Mouse (Mus musculus): ENCODE measurements around the gene Rpp38.

The Rpp38 gene

DNA sequence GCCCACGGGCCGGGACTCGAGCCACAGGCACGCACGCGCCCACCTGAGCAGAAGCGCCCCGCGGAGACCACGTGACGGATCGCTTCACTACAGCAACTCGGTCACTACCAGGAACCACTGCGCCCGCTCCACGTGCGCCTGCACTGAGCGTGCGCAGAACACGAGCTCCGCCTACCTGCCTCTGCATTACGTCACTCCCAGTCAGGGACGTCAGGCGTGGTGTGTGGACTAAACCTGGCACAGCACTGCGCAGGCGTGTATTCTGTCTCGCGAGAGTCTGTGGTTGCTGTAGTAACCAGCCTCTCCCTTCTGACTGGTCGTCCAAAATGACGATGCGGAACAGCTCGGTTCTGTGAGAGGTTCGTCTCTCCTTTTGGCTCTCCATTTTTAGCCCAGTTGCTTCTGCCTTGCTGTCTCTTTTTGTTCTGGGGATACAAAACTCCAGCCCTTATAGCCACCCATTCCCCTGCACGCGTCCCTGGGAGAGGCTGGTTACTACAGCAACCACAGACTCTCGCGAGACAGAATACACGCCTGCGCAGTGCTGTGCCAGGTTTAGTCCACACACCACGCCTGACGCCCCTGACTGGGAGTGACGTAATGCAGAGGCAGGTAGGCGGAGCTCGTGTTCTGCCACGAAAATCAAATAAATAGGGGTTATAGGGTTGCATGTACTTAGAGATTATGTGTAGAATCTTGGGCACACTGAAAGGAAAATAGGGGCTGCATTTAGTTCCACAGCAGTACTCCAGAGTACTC lies at the start of gene Rpp38:
Gene Rpp38 (minus strand): TSS at position 160 of the 759 bp plus-strand sequence.
- DNase-seq (ENCODE audit: low spot score): peak; percentile 99

DNA sequence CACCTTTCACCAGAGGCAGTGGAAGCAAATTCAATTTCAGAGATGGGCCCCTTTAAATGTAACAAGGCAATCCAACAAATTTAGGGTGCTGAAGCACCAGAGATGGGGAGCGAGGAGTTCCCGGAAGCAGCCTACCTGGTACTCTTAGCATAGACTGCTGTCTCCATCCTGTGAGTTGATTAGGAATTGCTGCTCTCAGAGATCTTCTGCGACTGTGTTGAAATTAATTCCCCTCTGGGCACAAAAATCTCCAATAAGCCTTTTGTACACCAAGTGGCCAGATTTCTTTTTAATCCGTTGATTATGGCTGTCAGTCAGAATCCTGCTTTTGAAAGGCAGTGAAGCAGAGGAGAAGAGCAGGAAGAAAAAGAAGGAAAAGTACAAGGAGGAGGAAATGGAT lies 32.7 kb upstream of the Rpp38 start:
- DNase-seq (ENCODE audit: low spot score): no peak

DNA sequence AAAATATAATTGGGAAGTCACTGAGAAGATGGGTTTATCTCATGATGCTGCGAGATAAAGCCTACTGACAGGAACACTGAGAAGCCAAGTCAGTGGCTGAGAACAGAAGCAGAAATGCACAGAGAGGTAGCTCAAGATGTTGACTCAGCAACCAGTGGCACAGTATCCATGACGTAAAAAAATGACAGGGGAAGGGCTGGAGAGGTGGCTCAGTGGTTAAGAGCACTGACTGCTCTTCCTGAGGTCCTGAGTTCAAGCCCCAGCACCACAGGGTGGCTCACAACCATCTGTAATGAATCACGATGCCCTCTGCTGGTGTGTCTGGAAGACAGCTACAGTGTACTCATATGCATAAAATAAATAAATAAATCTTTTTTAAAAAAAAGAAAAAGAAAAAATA lies 28.6 kb upstream of the Rpp38 start:
- no peak for DNase-seq (ENCODE audit: low spot score)

DNA sequence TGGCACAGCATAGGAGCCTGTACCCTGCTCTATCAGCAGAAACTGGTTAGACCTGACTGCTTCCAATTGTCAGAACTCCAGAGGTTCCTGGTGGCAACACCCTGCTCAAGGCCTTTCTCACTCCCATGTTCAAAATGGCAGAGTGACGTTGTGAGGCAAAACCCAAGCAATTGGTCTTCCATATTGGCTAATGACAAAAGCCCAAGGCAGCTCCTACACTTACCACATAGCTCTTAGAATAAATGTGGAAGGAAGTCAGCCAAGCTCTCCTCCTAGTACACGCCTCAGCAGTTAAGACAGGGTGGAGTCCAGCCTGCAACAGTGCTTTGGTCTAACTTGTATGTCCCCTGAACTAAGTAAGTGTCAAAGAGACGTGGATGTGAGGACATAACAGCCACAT lies 25.4 kb upstream of the Rpp38 start:
- no peak for DNase-seq (ENCODE audit: low spot score)

DNA sequence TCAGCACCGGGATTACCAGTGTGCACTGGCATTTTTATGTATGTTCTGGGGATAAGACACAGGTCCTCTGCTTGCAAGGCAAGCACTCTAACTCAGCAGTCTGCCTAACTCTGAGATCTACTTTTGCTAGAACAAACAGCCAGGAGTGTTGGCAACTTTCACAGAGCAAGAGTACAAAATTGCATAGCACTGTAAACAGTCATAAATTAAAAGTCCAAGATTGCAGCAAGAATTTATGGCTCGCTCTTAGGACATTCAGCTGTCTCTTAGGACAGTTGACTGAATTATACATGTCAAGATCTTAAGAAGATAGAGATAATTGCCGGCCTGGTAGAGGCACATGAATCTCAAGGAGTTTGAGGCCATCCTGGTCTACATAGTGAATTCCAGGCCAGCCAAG lies 23.9 kb upstream of the Rpp38 start:
- no peak for DNase-seq (ENCODE audit: low spot score)

DNA sequence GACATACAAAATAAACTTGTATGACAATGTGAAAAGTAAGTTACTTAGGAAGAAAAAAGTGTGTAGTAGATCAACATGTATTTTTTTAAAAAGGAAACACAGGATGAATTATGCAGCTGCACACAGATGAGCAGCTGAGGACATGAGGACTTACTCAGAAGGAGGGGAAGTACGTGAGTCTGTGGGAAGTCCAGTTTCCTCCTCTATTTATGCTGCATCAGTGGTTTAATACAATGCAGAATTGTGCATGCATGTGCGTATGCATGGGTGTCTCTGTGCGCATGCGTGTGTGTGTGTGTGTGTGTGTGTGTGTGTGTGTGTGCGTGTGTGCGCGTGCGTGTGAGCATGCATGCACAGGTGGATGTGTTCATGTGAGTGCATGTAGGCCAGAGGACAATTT lies 23.4 kb upstream of the Rpp38 start:
- no peak for DNase-seq (ENCODE audit: low spot score)

DNA sequence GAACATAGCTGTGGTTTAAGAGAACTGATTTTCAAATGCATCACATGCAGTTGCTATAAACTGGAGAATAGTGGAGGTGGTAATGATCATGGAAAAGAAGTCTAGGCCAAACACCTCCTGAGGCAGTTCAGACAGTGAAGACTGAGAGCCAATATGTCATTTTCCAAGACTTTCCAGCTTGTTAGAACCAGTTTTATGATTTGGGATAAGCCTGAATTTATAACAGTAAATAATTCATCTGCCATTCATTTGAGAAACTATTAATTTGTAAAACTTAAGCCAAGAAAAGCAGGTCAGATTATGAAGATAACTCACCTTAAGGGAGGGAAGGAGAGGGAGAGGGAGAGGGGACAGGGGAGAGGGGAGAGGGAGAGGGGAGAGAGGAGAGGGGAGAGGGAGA lies 20.7 kb upstream of the Rpp38 start:
- DNase-seq (ENCODE audit: low spot score): no peak

DNA sequence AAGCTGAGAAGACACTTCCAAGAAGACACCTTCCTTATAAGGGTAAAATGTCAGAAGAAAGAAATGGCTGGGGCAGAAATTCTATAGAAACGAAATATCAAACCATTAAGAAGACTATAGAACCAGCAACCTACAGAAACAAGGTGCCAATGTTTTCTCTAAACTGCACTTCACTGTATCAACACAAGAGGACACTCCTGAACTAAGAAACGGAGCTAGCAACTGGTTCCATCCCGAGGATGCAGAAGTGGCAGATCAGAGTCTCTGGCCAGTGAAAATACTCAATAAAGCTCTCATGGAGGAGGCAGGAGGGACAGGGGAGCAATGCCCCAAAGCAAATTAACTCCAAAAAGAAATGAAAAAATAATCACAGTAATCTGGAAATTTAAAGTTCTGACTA lies 16.5 kb upstream of the Rpp38 start:
- no peak for DNase-seq (ENCODE audit: low spot score)

DNA sequence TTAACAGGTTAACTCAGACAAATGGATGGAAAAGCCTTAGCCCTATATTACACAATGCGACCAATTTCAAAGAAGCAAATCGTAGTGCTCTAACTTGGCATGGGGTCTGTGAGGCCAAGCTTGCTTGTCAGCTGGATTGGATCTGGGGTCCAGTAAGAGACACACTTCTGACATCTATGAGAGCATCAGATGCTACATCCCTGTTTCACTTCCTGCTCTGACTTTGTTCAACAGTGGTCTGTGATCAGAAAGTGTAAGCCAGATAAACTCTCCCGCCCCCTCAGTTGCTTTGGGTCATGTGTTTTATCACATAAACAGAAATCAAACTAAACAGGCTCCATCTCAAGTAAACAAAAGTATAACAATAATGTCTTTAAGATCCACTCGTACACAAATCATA lies 16.0 kb upstream of the Rpp38 start:
- DNase-seq (ENCODE audit: low spot score): no peak

DNA sequence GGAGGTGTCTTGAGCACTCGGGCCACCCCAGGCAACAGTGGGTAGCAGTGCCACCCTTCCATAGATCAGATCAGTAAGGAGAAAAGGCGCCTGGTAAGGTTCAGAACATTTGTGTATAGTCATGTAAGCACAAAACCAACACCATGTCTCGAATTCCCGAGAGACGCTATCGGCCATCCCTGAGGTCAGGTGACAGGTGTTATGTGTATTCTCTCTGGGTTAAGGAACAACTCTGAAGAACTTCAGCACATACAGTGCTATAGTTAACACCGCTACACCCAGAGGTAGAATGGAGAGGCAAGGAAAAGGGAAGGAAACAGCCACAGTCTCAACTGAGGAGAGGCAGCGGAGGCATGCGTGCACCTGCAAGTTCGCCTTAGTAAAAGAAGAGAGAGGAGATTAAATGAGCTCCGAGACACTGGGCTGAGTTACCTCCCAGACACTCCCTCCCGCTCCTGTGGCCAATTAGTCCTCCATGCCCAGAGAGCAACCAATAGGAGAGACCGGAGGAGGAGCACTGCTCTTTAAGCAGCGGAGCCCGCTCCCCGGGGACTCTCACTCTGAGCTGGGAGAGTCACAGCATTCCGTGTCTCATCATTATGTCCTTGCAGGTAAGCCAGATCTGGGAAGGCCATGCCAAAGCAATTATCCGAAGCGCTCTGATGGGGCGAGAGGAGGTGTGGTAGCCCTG lies 3.3 kb upstream of the Rpp38 start, which contains the start of gene Acbd7:
Gene Acbd7 (plus strand): TSS at position 558 of the 691 bp plus-strand sequence.
- no peak for DNase-seq (ENCODE audit: low spot score)

DNA sequence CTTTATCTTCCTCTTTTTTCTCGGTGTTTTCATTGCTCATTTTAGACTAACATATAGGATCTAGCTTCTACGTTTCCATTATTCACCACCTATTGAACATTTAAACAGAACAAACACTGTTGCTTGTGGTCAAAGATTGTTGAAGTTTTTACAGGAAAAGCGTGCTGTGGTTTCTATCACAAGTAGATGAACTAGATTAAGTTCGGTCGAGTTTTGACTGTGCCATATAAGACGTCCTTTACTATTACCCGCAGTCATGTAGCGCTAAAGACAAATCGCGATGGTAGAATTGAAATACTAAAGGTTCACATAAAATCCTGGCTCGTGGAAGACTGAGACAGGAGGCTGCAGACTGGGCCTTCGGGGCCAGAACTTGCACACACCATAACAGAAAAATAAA lies 1.3 kb upstream of the Rpp38 start:
- DNase-seq (ENCODE audit: low spot score): no peak

DNA sequence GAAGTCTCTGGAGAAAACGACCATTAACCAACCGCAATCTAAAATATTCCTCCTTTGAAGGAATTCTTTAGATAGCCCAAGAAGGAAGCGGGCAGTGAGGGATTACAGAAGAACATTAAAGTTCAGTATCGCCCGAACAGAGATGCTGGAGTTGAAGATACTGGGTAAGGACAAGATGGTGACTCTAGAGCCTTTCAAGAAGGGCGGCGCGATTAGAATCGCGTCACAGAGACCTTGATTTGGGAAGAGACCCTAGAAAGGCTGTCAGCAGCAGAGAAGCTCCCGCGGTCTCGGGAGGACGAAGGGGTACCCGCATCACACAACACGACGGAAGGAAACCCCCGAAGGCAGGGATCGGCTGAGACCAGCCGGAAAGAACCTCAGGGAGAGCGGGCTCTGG lies 387 bp downstream of the Rpp38 start:
- DNase-seq (ENCODE audit: low spot score): no peak

DNA sequence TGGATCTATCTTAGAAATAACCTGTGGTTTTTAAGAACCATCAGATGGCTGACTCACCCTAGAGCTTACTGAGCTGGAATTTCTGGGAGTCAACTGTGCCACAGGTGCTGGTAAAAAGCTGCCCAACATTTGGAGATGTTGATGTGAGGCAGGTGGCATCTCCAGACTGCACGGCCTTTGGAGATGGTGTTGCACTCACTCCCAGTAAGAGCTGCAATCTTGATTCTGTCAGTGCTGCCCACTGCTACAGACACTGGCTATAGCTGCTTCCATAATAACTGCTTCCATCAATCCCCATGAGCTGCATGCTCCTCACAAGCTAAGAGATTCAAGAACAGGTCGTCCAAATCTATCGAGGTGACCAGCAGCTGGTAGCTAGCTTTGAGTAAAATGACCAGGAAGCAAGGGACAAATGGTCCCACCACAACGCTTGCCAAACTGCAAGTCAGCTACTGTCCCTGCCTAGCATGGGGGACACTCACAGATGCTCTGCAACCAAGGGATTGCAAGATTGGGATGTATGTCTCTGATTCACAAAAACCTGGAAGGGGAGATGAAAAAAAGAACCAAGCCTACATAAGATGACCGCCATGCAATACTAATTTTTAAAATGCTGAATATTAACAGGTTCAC lies 1.3 kb downstream of the Rpp38 start:
- no peak for DNase-seq (ENCODE audit: low spot score)

DNA sequence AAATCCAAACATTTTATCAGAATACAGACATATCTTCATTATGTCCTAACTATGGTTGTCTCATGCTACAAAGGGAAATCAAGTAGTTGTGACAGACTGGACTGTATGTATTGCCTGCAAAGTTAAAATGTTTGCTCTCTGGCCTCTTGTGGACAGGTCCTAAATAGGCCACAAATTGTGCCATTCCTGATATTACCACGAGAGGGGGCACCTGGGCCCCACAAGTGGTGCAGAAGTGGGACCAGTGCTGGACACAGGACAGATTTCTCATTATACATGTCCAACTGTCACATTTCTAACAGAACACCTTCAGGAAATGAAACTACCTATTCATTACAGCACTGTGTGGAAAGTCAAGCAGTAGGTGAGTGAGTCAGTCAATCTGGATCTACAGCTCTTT lies 5.1 kb downstream of the Rpp38 start:
- DNase-seq (ENCODE audit: low spot score): no peak

DNA sequence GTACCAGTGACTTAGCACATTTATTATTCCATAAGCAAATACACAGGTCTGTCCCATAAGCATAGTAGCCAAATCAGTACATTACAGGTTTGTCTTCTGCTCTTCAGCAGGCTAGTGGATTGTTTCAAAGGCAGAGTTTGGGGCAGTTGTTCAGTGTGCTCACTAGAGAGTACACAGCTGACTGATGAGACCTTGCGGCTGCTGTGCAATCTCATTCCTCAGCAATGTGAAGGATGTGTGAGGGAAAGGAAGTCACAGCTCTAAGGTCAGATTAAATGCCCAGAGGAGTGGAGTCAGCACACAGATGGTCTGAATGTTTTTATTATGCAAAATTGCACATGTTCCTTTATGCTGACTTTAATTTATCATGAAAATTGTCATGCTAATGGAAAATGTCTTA lies 5.9 kb downstream of the Rpp38 start:
- no peak for DNase-seq (ENCODE audit: low spot score)

DNA sequence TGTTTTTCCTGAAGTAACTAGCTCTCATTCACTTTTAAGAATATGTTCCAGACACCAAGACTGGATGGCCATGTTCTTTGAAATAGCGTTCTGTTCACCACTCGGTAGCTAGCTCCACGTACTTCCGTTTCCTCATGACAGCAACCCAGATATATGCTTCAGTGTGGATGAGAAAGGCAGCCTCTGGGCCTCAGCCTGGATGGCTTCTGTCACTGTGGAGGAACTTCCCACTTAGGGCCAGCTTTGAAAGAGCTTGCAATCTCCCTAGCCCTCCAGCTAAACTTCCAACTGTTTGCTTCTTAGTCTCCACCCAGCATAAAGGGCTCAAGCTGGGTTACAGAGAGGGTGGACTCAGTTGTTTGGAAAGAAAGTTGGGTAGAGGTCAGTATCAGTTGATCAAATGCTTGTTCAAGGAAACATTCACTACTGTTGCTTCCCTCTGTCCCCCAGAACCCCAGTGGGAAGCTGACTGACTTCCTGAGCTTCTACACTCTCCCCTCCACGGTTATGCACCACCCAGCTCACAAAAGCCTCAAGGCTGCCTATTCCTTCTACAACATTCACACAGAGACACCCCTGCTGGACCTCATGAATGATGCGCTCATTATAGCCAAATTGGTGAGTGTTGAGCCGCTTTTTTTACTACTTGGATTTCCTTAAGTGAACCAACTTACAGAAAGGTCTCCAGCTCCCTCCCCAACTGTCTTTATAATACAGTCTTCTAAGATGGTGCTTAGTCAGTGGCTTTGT lies 7.9 kb downstream of the Rpp38 start:
- DNase-seq (ENCODE audit: low spot score): no peak

DNA sequence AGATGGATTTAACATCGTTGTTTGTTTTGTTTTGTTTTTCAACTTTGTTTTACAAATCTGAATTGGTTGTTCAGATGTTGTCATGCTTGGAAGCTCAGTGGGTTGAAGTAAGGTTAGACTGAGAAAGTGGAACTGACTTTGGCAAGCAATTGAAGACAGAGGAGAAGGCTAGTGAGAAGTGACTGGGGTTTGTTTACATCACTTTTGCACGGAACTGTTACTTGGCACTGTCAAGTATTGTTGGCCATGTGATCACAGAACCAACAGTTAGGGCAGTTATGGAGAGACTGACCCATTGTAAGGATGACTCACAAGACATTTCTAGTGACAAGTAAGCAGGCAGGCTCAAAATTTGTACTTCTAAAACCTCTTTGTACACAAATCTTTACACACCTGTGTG lies 9.3 kb downstream of the Rpp38 start:
- DNase-seq (ENCODE audit: low spot score): no peak

DNA sequence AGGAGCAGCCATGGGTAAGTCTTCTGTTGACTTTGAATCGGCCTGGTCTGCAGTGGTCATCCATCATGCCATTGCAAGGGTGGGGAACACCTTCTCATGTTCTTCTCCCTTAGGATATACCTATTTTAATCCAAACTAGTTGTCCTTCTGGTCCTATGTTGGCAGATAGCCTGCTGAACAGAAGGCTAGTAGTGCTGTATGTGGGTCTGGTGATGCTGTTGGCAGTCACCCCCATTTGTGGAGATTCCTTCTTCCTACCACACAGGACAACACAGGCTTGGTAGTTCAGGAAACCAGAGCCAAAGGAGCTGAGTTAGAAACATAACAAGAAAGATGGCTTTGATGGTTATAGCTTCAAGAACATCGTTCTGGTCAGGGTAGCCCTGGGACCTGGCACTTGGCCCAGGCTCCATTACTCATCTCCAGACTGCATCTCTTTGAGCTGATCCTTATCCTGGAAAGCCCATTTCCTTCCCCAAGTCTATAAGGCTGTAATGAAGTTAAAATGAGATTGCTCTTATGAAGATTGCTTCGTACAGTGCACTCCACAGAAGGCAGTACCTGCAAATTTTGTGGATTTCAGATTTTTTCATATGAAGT lies 26.9 kb downstream of the Rpp38 start:
- no peak for DNase-seq (ENCODE audit: low spot score)

DNA sequence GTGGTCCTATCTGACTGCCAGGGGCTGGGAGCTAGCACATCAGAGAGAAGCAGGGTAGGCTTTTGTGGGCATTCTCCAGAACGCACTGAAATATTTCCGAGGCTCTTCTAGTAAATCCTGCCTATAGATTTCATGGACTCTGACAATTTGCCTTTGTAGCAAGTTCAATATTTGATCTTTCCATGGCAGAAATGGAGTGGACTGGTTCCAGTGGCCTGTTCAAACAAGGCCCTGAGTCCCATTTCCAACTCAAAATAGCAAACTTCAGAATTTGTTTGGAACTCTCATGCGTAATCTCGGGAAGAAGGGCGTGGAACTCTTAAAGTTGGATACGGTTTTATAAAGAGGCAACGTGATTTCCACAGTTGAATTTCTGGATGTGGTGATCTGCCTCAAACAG lies 36.6 kb downstream of the Rpp38 start:
- no peak for DNase-seq (ENCODE audit: low spot score)

DNA sequence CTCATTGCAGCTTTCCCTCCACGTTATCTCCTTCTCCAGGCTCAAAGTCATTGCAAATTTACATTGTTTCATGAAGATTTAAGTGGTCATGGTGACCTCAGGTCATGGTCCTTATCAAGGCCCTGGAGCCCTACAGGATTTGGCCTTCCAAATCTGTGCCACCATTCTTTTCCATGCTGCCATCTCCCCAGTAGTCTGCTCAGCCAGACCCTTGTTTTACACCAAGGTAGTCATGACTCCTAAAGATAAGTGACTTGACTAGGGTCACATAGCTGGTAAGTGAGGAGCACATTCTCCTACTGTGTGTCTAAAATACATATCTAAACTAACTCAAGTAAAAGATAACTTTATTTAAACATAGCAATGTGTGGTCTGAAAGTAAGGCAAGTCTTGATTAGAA lies 40.3 kb downstream of the Rpp38 start:
- DNase-seq (ENCODE audit: low spot score): no peak

DNA sequence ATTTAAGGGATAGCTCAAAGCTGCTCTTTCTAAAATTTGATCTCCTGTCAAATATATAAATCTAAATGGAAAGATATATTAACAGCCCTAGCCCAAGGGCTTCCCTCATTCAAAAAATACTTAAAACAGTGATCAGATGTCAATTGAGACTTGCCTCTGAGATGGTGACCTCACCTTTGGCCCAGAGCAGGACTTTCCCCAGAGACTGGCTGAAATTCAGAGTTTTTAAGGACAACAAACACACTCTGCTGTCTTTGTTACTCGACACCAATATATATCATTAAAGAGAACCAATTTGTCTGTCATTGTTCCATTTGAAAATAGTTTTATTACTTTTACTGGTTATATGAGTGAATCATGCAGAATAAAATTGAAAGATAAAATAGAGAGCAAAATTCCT lies 42.9 kb downstream of the Rpp38 start:
- no peak for DNase-seq (ENCODE audit: low spot score)

DNA sequence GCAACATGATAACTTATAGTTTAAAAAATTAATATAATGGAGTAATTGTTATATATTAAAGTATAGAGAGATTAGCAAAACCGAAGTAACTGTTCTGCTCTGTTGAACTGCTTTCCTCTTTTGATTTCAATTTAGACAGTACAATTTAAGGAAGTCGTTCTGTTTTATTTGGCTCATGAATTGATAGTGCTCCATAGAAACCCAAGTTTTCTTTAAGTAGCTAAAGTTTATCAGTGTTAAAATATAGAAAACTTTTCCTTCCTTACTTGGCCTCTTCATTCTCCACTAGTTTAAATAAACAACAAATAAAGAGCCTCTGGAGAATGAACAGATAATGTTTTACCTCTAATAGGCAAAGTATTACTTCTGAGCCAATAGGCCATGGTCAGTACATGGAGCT lies 46.2 kb downstream of the Rpp38 start:
- no peak for DNase-seq (ENCODE audit: low spot score)
